Mouse (Mus musculus) CD4-positive, CD25-positive, alpha-beta regulatory T cell, adult 2 months (primary cell): ENCODE measurements around the gene Alk.

ENCODE experiments used
- DNase-seq: peaks from one replicate; pipeline ENCODE4 v3.0.0-alpha.2; 2012; ENCODE audit warnings: low read depth, low spot score

The Alk gene

DNA sequence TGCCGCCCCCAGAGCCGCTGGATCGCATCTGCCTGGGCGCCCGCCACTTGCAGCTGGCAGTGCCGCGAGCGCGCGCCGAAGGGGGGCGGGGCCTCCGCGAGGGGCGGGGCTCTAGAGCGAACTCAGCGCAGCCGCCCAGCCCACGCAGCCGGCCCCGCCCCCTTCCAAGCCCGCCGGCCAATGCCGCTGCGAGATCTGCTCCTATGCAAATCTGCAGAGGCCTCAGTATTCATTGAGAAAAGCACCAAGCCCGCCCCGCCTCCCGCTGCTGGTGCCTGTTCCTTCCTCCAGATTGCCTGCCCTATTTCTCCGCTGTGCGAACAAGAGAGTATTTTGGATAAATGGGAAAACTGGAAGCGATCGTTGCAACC is at the start of gene Alk:
Alk (minus strand) TSS at position 18 of the 371 bp plus-strand sequence.
- peak; percentile 51 for DNase-seq

GRCm38 (mm10) chr17:72652801-72653200 is 48.4 kb upstream of the Alk start:
- DNase-seq, result no peak

DNA sequence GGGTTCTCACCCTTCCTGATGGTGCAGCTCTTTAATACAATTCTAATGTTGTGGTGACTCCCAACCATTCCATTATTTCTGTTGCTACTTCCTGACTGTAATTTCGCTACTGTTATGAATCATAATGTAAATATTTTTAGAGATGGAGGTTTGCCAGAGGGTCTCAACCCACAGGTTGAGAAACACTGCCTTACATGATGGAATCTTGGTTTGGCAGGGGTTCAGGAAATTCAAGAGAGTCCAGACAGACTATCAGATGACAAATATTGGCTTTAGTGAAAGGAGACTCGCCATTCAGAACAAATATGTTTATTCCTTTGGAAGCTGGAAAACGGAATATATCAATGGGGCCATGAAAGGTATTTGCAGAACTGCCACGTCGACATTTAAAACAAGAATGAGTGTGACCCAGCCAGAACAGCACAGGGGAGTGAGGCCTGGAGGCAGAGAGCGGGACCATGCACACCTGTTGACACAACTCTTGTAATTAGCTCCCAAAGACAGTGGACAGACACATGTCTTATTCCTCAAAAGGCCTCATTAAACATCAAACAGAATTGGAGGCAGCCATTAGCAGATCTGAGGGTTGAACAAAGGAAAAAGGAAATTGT is 44.3 kb upstream of the Alk start:
- DNase-seq, result no peak

DNA sequence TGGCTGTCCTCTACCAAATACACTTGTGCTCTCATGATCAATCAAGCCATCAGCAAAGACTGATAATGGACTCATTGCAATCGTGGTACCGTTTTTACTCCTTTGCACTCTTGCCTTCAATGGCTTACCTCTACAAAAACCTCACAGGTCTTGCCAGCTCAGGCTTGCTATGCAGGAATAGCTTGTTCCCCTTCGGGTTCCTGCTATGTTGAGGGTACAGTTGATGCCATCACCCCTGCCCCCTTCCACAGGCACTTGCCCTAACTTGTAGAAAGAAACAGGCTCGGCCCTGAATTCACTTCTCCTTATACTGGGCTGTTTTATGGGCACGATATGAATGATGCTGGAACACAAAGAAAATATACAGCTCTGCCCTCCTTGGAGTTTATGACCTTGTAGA is 41.7 kb upstream of the Alk start:
- DNase-seq, result no peak

DNA sequence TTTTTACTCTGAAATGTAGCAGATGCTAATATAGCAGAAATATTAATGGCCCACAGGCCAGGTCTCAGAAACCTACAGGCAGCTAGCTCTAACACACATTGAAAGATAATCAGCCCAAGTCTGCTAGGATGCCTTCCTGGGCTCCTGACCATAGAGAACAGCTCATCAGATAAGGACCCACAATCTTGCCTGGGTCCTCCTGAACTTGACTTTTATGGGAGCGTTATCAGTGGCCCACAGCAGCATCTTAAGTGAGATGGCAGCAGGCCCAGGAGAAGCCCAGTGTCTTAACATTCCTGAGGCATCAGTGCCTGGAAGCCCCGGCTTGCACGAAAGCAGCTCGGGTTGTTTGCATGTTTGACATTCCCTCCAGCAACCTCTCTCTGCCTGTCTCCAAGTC is 35.7 kb upstream of the Alk start:
- no peak for DNase-seq

GRCm38 (mm10) chr17:72639400-72639799 is 35.0 kb upstream of the Alk start:
- DNase-seq, result no peak

DNA sequence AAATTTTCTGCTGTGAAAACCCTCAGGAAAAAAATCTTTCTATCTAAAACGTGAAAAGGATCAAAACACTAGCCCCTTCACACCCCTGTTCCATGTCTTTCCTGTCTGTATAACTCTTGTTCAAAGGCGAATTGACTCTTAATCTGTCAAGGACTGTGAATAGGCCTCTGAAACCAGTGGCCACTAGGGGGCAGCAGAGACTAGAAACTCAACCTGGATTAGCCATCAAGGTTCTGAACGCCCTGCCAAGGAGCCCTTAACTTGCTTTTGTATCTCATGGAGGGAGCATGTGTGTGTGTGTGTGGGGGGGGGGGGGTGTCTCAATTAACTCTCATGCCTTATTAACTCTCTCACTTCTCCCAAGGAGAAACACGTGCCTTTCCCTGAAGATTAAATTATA is 1.8 kb upstream of the Alk start:
- peak; percentile 73 for DNase-seq

DNA sequence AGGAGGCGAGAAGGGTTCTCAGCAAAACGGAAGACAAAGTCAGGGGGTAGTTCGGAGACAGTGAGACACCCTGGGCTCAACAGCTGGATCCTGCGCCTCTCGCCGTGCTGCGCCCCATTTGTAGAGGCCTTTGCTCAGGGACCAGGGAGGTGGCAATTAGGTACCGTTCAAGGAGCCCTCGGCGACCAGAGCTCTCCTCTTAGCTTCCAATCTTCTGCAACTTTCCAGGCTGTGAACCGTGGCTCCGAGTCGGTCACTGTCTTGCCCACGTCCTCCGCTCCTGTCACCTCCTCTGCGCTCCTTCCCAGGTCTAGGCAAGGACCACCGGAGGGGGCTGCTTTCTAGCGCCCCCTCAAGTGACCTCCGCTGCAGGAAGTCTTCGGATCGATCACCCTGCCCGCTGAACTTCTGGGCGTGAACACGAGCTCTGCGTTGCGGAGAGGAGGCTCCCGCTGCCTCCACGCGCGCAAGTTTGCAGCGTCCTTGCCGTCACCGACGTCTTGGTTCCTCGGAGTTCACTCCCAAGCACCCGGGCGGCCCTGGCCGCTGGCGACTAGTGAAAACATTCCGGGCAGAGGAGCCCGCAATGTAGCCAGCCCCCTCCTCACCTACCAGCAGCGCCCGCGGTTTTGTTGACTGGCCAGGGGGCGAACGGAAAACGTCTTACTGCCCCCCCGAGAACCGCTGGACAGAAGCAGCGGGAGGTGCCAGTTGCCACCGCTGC is 379 bp downstream of the Alk start:
- no peak for DNase-seq

DNA sequence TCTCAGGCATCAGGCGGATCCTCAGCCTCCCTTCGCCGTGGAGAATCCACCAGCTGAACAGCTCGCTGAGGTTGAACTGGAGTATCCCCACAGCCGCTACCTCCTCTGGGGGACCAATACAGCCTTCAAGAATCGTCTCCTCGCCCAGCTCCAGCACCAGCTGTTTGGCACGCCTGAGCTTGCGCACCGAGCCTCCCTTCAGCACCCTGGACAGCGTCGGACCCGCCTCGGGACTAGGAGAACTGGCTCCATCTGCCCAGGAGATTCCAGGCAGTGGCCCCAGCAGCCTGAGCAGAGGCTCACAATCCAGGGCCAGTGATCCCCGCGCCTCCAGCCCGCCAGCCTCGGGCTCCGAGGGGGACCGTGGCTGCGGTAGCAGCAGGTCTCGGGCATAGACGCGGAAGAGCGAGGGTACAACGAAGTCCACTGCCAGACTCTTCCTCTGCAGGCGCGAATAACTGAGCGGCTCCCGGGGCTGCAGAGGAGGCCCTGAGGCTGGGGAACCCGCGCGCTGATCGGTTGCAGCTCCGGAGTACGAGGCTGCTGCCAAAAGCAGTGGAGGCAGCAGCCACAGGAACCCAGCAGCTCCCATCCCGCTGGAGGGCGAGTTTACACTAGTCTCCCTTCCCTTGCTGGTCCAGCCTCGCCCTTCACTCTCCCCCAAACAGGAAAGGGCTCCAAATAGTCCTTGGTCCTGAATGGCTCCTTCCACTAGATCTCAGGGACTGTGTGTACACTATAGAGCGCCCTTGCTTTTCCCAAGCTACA is 1.1 kb downstream of the Alk start:
- peak; percentile 16 for DNase-seq

DNA sequence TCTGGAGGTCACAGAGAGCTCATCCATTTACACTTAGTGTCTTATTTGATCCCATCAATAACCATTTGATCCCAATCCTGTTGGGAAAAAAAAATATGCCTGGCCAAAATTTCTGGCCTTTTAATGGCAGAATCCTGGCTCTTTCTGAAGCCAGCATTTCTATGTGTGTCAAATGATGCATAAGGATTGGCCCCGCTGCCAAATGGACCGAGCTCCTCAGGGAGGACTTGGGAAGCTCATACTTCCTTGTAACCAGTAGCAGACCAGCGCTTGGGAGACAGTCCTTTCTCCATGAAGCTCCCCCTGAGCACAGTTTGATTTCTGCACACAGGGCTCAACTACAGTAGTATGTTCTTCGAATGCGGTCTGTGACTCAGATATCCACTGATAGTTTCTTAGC is 3.6 kb downstream of the Alk start:
- no peak for DNase-seq

GRCm38 (mm10) chr17:72587671-72588070 is 16.8 kb downstream of the Alk start:
- DNase-seq, result no peak

- DNase-seq, result no peak
These were observed 24.3 kb downstream of the Alk start for GRCm38 (mm10) chr17:72580142-72580541.

GRCm38 (mm10) chr17:72579321-72579720 is 25.1 kb downstream of the Alk start:
- no peak for DNase-seq

DNA sequence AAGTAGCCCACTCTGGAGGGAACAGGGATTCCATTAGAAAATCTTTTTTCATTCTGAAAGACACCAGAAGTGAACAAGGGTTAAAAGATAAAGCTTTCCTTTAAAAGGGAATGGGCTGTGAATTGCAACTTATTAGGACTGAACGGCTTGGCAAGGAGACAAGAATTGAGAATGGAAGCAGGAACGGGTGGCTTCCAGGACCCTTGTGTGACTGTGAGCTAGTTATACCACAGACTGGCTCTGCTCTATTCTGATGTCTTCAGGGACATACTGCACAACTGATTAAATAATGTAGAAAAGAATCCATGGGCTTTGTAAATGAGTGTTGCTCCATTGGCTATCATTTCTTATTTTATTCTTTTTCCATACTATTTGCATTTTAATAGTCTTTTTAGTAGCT is 33.0 kb downstream of the Alk start:
- DNase-seq, result no peak

DNA sequence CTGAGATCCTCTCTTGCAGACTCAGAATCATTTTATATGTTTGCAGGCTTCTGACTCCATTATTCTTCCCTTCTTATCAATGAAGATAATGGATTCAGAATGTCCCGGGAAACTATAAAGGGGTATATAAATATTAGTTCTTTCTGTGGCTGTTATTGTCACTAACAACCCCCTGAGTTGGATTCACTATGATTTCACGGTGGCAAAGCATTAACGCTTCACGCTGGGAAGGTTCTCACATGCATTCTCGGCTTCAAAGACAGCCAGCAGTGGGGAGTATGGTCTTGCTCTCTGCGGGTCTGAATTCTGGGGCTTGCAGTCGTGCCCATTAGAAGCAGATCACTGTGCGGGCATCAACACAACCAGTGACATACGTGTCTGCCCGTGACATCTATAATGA is 34.9 kb downstream of the Alk start:
- DNase-seq, result no peak

GRCm38 (mm10) chr17:72563423-72563822 is 41.0 kb downstream of the Alk start:
- no peak for DNase-seq

DNA sequence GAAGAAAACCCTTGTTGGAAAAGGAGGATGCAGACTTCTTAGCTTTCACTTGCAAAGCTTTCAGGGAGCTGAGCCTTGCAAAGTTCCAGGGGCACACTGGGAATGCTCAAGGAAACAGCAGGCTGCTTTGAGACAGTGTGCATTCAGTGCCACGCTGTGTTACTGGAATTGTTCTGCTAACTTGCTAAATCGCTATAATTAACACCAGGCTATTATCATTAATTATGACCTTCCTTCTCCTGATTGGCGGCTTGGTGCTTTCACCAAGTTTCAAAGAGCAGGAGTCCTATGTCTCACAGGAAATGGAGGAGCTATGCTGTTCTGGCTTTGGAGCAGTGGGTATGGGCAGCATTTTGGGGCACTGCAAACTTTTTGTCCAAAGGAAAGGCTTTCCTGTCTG is 43.0 kb downstream of the Alk start:
- no peak for DNase-seq

DNA sequence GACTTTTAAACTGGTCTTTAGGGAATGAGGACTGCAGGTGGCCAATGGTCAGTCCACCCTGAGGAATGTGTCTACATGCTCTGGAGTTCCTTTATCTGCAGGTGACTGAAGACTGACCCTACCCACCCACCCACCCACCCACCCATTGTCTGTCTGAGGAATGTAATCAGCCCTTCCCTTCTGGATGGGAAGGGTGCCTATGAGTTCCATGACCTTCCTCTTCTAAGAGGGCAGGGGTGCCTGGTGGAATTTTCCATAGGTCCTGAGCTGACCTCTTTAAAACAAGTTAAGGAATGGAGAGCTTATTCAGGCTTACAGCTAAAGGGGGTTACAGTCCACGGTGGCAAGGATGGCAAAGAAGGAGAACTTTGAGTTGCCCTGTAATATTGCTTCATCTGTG is 43.7 kb downstream of the Alk start:
- DNase-seq, result no peak

DNA sequence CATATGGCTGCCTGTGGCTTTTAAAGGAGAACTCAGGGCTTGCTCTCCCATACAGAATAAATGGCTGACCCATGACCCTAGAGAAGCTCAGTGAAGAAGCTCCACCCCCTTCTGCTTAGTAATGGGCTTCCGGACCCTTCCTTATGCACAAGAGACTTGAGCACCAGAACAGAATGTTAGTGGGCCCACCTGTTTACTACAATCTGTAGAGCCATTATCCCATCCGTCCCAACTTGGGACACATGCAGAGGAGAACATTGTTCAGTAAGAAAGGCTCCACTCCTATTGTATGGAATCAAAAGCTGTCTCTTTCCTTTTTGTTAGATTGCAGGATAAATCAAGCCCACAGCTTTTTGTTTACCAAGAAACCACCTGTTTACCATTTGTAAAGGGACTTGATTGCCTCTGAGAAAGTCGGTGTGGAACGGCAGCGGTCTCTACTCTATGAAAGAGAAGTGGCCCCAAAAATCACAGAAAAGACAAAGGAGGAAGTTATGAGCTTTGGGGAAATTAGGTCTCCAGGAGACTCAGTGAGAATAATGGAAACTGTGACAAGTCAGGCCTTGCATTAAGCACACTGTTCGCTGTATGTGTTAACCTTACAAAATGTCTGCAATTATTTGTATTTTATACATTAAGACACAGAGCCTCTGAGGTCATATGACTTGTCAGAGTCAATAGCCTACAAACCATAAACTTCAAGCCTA is 47.2 kb downstream of the Alk start:
- no peak for DNase-seq

GRCm38 (mm10) chr17:72546274-72546673 is 58.2 kb downstream of the Alk start:
- no peak for DNase-seq

- DNase-seq, result no peak
These were observed 69.1 kb downstream of the Alk start for GRCm38 (mm10) chr17:72535304-72535703.

GRCm38 (mm10) chr17:72532266-72532665 is 72.2 kb downstream of the Alk start:
- DNase-seq, result no peak
